In genomic region chr17:30638996-30639395, GRCm38 (mm10) we compare ENCODE assay signal across 26 mouse cellular contexts.
"Had no signal": no experiment of that assay in that cellular context is flagged by ENCODE, and none has a peak within 500 bp of the region (broad histone marks: within the 10 kb centered on the region; RNA-seq: fewer than 3 reads in every experiment).

No protein-coding gene starts in this region.

- H3K4me3 ChIP-seq: heart, adult 2 months; hindbrain, embryonic 13.5 days; hindbrain, embryonic 15.5 days; kidney, embryonic 15.5 days; layer of hippocampus, adult 2 months; left cerebral cortex, adult 2 months; limb, embryonic 10.5 days; limb, embryonic 12.5 days; liver, embryonic 13.5 days; liver, embryonic 15.5 days had no signal

- H3K9ac ChIP-seq: hindbrain, embryonic 13.5 days; hindbrain, embryonic 15.5 days; kidney, embryonic 15.5 days; limb, embryonic 12.5 days; liver, embryonic 13.5 days; liver, embryonic 15.5 days; liver, postnatal 0 days had no signal

- H3K4me1 ChIP-seq: hindbrain, embryonic 13.5 days; hindbrain, embryonic 15.5 days; limb, embryonic 12.5 days had no signal

- H3K9me3 ChIP-seq: hindbrain, embryonic 13.5 days; hindbrain, embryonic 15.5 days; kidney, embryonic 15.5 days; limb, embryonic 10.5 days; limb, embryonic 12.5 days; liver, embryonic 13.5 days; liver, embryonic 15.5 days had no signal

- DNase-seq: gastrocnemius, postnatal 14 days; gastrocnemius, postnatal 36 days; heart, adult 11 months; heart, adult 2 months; heart, postnatal 10 days; heart, postnatal 4 days; kidney, adult 11 months; kidney, adult 2 months; kidney, adult 9 months; kidney, postnatal 14 days; kidney, postnatal 36 days; liver; liver, embryonic 13.5 days; liver, postnatal 0 days had no signal

- H3K27me3 ChIP-seq: hindbrain, embryonic 13.5 days; hindbrain, embryonic 15.5 days; kidney, embryonic 15.5 days; liver, embryonic 13.5 days; liver, embryonic 15.5 days had no signal

- H3K36me3 ChIP-seq: hindbrain, embryonic 13.5 days; hindbrain, embryonic 15.5 days; kidney, embryonic 15.5 days; limb, embryonic 10.5 days; limb, embryonic 12.5 days; liver, embryonic 15.5 days had no signal

- H3K27ac ChIP-seq: heart, adult 2 months; hindbrain, embryonic 13.5 days; hindbrain, embryonic 15.5 days; hindbrain, postnatal 0 days; kidney, embryonic 15.5 days; kidney, postnatal 0 days; layer of hippocampus, adult 2 months; left cerebral cortex, adult 2 months; limb, embryonic 10.5 days; limb, embryonic 12.5 days; liver, embryonic 13.5 days; liver, embryonic 15.5 days had no signal

- ATAC-seq: hindbrain, postnatal 0 days; intestine, embryonic 16.5 days; liver, postnatal 0 days had no signal

- H3K4me2 ChIP-seq: heart, embryonic 11.5 days; hindbrain, embryonic 13.5 days; hindbrain, embryonic 15.5 days; kidney, embryonic 15.5 days; limb, embryonic 12.5 days; liver, embryonic 13.5 days; liver, embryonic 15.5 days had no signal
